Mouse (Mus musculus) liver, embryonic 15.5 days (tissue): ENCODE data around the gene Prpf4b. TPM values are rescaled to one million over a fixed set of nuclear protein-coding genes. Genes with fewer than 3 reads are reported as not detected.
"Not testable (repeated sequence)": the region's sequence is repeated elsewhere in the genome, so short reads cannot be mapped to it uniquely, and the experiment has no call there.

Experiments used
- ATAC-seq: fragments of 200-750 bp; cut with Nextera tagmentation; 2 replicates; pipeline ENCODE4 v1.8.0; 2017; ENCODE audit warnings: moderate number of reproducible peaks, mild to moderate bottlenecking, moderate library complexity; ENCODE audit not compliant: insufficient read depth
- H3K27ac ChIP-seq: fragments of 300-500 bp; sonication (generic); replicated peaks from 2 replicates; pipeline ENCODE4 v1.5.1; 2015; ENCODE audit warnings: mild to moderate bottlenecking, inconsistent platforms
- H3K27me3 ChIP-seq: fragments of 300-500 bp; sonication (generic); 2 replicates; pipeline ENCODE4 v1.6.1; 2015; ENCODE audit warnings: mild to moderate bottlenecking, inconsistent platforms
- H3K36me3 ChIP-seq: fragments of 300-500 bp; sonication (generic); replicated peaks from 2 replicates; pipeline ENCODE4 v1.6.1; 2015; ENCODE audit warnings: moderate library complexity, mild to moderate bottlenecking, inconsistent platforms
- H3K4me1 ChIP-seq: fragments of 300-500 bp; sonication (generic); replicated peaks from 2 replicates; pipeline ENCODE4 v1.6.1; 2015; ENCODE audit warnings: inconsistent platforms
- H3K4me2 ChIP-seq: fragments of 300-500 bp; sonication (generic); 2 replicates; pipeline ENCODE4 v1.6.1; 2015; ENCODE audit warnings: moderate library complexity, mild to moderate bottlenecking, inconsistent platforms
- H3K4me3 ChIP-seq: fragments of 300-500 bp; sonication (generic); replicated peaks from 2 replicates; pipeline ENCODE4 v1.5.1; 2015; ENCODE audit warnings: mild to moderate bottlenecking, inconsistent platforms
- H3K9ac ChIP-seq: fragments of 300-500 bp; sonication (generic); 2 replicates; pipeline ENCODE4 v1.6.1; 2015; ENCODE audit warnings: moderate library complexity, mild to moderate bottlenecking, inconsistent platforms
- H3K9me3 ChIP-seq: fragments of 300-500 bp; sonication (generic); replicated peaks from 2 replicates; pipeline ENCODE4 v1.6.1; 2016; ENCODE audit warnings: inconsistent platforms
- WGBS: fragments of 180-500 bp; shearing (Covaris S2); methylation state at CpG from one replicate; pipeline ENCODE4 v1.1.7; 2015; ENCODE audit warnings: mixed read lengths; ENCODE audit not compliant: insufficient replicate concordance; 5-methylcytosine and 5-hydroxymethylcytosine counted together
- polyA plus RNA-seq: library from polyadenylated mRNA; unstranded; fragments of >200 nt; fragmentation: Nextera tagmentation; extraction: Ambion mirVana; gene quantifications from 2 replicates; pipeline ENCODE4 v1.2.1, GENCODE M21; 2015

Prpf4b gene
- polyA plus RNA-seq, 1 experiment from 2014 or later = 28.8 TPM

DNA sequence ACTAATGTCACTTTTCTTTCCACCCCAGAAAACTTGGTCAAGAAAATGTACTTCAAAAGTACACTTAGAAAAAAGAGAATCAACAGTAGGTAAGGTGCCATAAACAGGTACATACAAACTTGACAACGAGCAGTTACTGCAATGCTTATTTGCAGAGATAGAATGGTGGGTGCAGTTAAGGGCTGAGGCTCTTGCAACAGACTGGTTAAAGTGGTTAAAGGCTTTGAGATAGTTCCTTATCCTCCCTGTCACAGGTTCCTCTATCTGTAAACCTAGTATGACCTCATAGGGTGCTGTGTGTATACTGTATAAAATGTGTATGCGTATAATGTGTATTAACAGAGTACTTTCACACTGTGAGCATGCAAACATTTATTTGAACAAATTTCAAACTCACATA lies 76.3 kb downstream of the Prpf4b start:
- H3K4me1 ChIP-seq, H3K9me3 ChIP-seq, H3K27me3 ChIP-seq, H3K4me2 ChIP-seq, H3K4me3 ChIP-seq, H3K27ac ChIP-seq, H3K9ac ChIP-seq, H3K36me3 ChIP-seq: not testable (repeated sequence)
- 35% methylated on average over 2 of the region's 2 CpGs for WGBS
- 0 out of 2 replicates have a peak, but pooled peaks have one; percentile 37 for ATAC-seq

Other genes starting within 250 kb of the Prpf4b start
- 13.9 and 15.0 TPM in 2 replicates for gene Pxdc1, start 221.8 kb upstream of the Prpf4b start, polyA plus RNA-seq
- 0.07 TPM in 1 of 2 replicates, not detected in the other for gene Fam50b, start 140.5 kb upstream of the Prpf4b start, polyA plus RNA-seq
- gene Fam217a, start 49.0 kb downstream of the Prpf4b start, polyA plus RNA-seq = 0.10 and 0.16 TPM in 2 replicates
- gene 4933417A18Rik, start 49.1 kb downstream of the Prpf4b start, polyA plus RNA-seq = not detected in 2 replicates
- gene Eci3, start 88.5 kb downstream of the Prpf4b start, polyA plus RNA-seq = not detected in 2 replicates
- gene Eci2, start 151.8 kb downstream of the Prpf4b start, polyA plus RNA-seq = 44.1 and 46.1 TPM in 2 replicates